Mouse (Mus musculus) intestine, embryonic 16.5 days (tissue): ENCODE data around the gene Nt5dc2. TPM values are rescaled to one million over a fixed set of nuclear protein-coding genes. Genes with fewer than 3 reads are reported as not detected.
A peak's percentile ranks its signal among the peaks of the same experiment; 100 is the strongest.

Experiments
- ATAC-seq: fragments of 200-750 bp; cut with Nextera tagmentation; 2 replicates; pipeline ENCODE4 v1.8.0; 2017; ENCODE audit warnings: moderate TSS enrichment, moderate library complexity
- H3K27ac ChIP-seq: fragments of 300-500 bp; sonication (generic); 2 replicates; pipeline ENCODE4 v1.5.1; 2014; ENCODE audit warnings: mild to moderate bottlenecking, low read length
- H3K27me3 ChIP-seq: fragments of 300-500 bp; sonication (generic); replicated peaks from 2 replicates; pipeline ENCODE4 v1.6.1; 2014; ENCODE audit warnings: low read length, control low read depth, mixed read lengths; ENCODE audit not compliant: control insufficient read depth, insufficient read depth
- H3K36me3 ChIP-seq: fragments of 300-500 bp; sonication (generic); 2 replicates; pipeline ENCODE4 v1.6.1; 2014; ENCODE audit warnings: low read length, control low read depth; ENCODE audit not compliant: control insufficient read depth, insufficient read depth
- H3K4me1 ChIP-seq: fragments of 300-500 bp; sonication (generic); 2 replicates; pipeline ENCODE4 v1.6.1; 2014; ENCODE audit warnings: low read length, control low read depth, mixed read lengths; ENCODE audit not compliant: control insufficient read depth, insufficient read depth
- H3K4me2 ChIP-seq: fragments of 300-500 bp; sonication (generic); 2 replicates; pipeline ENCODE4 v1.6.1; 2014; ENCODE audit warnings: low read depth, low read length, control low read depth
- H3K4me3 ChIP-seq: fragments of 300-500 bp; sonication (generic); 2 replicates; pipeline ENCODE4 v1.5.1; 2014; ENCODE audit warnings: mild to moderate bottlenecking, low read length
- H3K9ac ChIP-seq: fragments of 300-500 bp; sonication (generic); 2 replicates; pipeline ENCODE4 v1.6.1; 2014; ENCODE audit warnings: low read depth, low read length
- H3K9me3 ChIP-seq: fragments of 300-500 bp; sonication (generic); 2 replicates; pipeline ENCODE4 v1.6.1; 2016; ENCODE audit warnings: low read length, control low read depth; ENCODE audit not compliant: control insufficient read depth
- WGBS: fragments of 180-500 bp; shearing (Covaris S2); extraction: QIAGEN DNeasy Blood & Tissue Kit; methylation state at CpG from one replicate; pipeline ENCODE4 v1.1.7; 2014; 5-methylcytosine and 5-hydroxymethylcytosine counted together
- polyA plus RNA-seq: library from polyadenylated mRNA; unstranded; fragments of >200 nt; fragmentation: Nextera tagmentation; extraction: Ambion mirVana; gene quantifications from 2 replicates; pipeline ENCODE4 v1.2.1, GENCODE M21; 2015

Gene Nt5dc2
- polyA plus RNA-seq, 1 experiment from 2014 or later: 205 TPM

DNA sequence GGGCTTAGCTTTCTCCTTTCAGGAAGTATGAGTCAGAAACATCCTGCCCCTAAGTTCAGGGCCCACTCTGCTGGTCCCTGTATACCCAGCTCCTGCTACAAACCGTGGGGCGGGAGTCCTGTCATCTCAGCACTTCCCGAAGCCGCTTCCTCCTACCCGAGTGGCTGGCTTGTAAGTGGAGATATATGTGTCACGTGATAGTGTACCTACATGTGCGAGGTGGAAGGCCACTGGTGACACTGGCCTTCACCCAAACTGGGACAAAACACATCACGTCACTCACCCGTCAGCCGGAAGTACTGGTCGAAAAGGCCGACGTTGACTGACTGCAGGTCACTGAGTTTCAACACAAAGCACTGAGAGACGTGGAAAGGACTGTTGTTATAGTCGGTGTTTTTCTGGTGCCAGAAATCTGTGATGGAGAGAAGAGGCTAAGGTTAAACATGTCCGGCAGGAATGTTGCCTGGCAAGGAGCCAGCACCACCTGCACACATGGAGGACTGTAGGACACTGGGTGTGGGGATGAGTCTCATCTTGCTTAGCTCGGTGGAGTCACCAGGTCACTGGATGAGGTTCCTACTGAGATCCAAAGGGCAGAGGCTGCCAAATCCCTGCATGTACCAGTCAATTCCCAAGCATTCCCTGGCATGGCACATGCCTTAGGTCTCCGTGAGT is 42.1 kb downstream of the Nt5dc2 start:
- no peaks in the 10 kb centered on the region for H3K9me3 ChIP-seq
- 81% methylated on average over 18 of the region's 18 CpGs for WGBS
- no peak overlapping the region for H3K9ac ChIP-seq
- no peak overlapping the region for H3K27ac ChIP-seq
- peaks cover 45% of the 10 kb centered on the region for H3K36me3 ChIP-seq
- no peak overlapping the region for H3K4me2 ChIP-seq
- H3K4me1 ChIP-seq: peaks cover 3% of the 10 kb centered on the region; the same call in 1 of the 2 replicates
- H3K4me3 ChIP-seq: no peak overlapping the region
- no peaks in the 10 kb centered on the region for H3K27me3 ChIP-seq
- ATAC-seq: no peak

DNA sequence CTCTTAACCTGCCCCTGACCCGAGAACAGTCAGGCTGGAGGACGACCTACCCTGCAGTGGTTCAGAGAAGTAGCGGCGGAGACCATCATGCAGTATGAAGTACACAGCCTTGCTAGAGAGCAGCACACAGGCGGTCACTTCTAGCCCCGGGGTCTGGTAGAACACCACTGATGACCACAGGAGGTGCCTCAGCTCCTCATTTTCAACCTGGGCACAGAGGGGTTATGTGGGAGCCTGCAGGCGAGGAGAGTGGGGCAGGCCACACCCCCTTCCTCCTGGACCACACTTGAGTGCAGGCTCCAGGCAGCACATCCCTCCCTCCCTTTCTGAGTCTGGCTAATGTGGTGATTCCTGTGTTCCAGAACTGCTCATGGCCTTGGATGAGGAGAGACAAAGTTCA is 42.7 kb downstream of the Nt5dc2 start:
- Histone ChIP-seq H3K27me3 (no peaks in the 10 kb centered on the region), H3K4me3 (no peak overlapping the region), H3K36me3 (peaks cover 45% of the 10 kb centered on the region), H3K4me1 (peaks cover 3% of the 10 kb centered on the region; the same call in 1 of the 2 replicates), H3K4me2 (no peak overlapping the region), H3K27ac (no peak overlapping the region), H3K9ac (no peak overlapping the region), H3K9me3 (no peaks in the 10 kb centered on the region)
- WGBS: 87% methylated on average over 7 of the region's 7 CpGs
- ATAC-seq: no peak

DNA sequence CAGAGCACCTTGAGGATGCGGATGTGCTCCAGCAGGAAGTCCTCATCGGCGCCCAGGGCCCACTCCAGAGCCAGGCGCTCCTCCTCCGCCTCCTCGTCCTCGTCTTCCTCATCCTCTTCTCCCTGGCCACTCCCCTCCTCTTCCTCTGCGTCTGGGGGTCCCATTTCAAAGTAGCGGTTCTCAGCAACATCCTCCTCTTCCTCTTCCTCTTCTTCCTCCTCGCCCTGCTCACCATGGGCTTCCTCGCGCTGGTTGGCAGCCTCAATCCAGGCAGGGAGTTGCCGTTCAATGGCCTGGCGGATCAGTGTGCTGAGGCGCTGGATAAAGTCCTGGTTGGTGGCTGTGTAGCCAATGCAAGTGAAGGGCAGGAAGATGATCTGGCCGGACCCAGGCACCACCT is 46.4 kb downstream of the Nt5dc2 start:
- Histone ChIP-seq H3K9ac (no peak overlapping the region), H3K27me3 (no peaks in the 10 kb centered on the region), H3K4me2 (no peak overlapping the region)

DNA sequence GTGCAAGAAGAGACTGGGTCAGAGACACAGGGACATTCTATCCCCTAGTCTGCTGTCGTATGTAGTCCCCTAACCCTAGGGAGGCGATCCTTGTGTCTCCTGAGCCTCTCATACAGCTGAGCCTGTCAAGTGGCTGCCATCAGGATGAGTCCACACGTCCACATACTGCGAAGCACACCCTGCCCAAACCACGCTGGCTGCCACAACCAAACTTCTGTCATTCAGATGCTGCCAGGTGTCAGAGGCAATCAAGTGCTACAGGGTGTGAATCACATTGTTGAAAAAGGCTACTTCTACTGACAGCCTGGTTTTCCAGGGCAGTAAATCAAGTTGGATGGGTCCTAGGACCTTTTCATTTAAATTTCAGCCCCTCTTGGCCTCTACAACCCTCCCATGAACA is 46.9 kb downstream of the Nt5dc2 start:
- 92% methylated on average over 5 of the region's 5 CpGs for WGBS
- Histone ChIP-seq H3K4me3 (no peak overlapping the region), H3K4me2 (no peak overlapping the region), H3K4me1 (peaks cover 3% of the 10 kb centered on the region; the same call in 1 of the 2 replicates), H3K36me3 (peaks cover 41% of the 10 kb centered on the region), H3K9ac (no peak overlapping the region), H3K27ac (no peak overlapping the region), H3K27me3 (no peaks in the 10 kb centered on the region), H3K9me3 (no peaks in the 10 kb centered on the region)
- no peak for ATAC-seq

More for the DNA sequence above, 46.4 kb downstream of the Nt5dc2 start:
- no peak for ATAC-seq
- Histone ChIP-seq H3K36me3 (peaks cover 40% of the 10 kb centered on the region), H3K9me3 (no peaks in the 10 kb centered on the region), H3K4me3 (no peak overlapping the region), H3K4me1 (peaks cover 3% of the 10 kb centered on the region; the same call in 1 of the 2 replicates), H3K27ac (no peak overlapping the region)
- 93% methylated on average over 16 of the region's 16 CpGs for WGBS

DNA sequence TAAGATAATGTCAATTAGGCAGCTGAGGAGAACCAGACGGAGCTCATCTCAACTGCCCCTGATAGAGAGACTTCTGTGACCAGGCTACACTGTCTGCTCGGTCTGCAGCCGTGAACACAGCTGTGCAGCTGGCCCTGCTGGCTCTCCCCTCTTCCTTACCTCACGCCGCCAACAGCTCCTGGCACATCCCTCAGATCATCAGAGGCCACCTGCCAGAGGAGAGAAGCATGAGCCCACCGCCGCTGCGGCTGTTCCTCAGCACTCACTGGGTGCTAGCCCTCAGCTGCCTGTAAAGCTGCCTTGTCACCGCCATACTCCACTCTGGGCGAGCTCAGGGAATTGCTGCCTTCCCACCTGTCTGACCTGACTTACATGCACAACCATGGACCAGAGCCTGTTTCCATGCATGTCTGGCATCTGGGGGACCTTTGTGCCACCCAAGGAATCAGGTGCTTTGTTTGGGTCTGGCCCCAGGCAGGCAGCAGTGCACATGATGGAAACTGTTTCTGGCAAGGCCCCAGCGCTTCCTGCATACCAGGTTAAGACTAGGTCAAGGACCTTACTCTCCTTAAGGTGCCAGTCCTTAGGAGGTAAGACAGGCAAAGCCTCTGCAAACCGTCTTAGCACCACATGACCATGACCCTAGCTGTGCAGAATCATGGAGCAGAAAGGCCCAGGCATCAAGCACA is 49.0 kb downstream of the Nt5dc2 start:
- Histone ChIP-seq H3K9me3 (no peaks in the 10 kb centered on the region), H3K4me2 (no peak overlapping the region), H3K36me3 (peaks cover 33% of the 10 kb centered on the region), H3K27ac (no peak overlapping the region), H3K9ac (no peak overlapping the region), H3K4me1 (peaks cover 3% of the 10 kb centered on the region; the same call in 1 of the 2 replicates), H3K27me3 (no peaks in the 10 kb centered on the region), H3K4me3 (no peak overlapping the region)
- WGBS: 90% methylated on average over 12 of the region's 12 CpGs
- ATAC-seq: no peak

DNA sequence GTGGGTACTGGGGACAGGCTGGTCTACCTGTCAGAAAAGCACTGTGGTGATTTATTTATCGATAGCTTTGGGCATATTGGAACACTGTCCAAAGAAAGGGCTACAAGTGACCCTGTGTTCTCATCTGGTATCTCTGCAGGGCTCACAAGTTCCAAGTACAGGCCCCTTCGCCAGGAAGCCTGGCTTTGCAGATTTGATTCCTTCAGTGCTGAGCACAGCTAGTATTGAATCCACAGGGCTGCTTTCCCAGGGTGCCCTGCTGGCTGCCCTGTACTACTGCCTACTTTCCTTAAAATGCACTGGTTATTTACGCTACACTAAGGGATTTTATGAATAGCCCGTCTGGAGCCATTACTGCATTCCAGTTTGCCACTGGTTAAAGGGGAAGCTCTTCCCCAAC is 50.7 kb downstream of the Nt5dc2 start:
- Histone ChIP-seq H3K4me1 (peaks cover 3% of the 10 kb centered on the region; the same call in 1 of the 2 replicates), H3K4me3 (no peak overlapping the region), H3K27me3 (no peaks in the 10 kb centered on the region), H3K4me2 (no peak overlapping the region), H3K9me3 (no peaks in the 10 kb centered on the region), H3K9ac (no peak overlapping the region), H3K36me3 (peaks cover 33% of the 10 kb centered on the region), H3K27ac (no peak overlapping the region)
- WGBS: 87% methylated on average over 4 of the region's 4 CpGs
- no peak for ATAC-seq

DNA sequence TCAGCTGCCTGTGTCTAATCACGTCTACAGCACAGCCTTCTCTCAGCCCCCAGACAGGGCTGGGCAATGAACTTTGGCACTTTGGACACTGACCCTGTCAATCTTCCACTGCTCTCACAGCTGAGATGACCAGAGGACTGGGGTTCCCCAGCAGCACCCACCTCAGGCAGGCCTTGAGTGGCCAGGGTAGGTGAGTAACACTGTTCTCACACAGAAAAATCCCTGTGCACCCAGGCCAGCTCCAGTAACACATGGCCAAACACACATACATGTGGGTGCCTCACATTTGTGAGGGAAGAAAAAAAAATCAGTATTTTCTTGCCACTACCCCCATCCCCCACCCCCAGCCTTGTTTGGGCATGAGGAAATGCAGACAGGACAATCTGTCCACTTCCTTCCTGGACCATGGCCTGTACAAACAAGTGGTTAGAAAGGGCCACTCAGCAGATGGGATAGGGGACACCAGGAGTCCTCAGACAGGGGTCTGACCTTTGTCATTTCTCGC is 52.0 kb downstream of the Nt5dc2 start:
- Histone ChIP-seq H3K4me1 (peaks cover 3% of the 10 kb centered on the region; the same call in 1 of the 2 replicates), H3K27ac (peak overlapping the region; percentile 53; the same call in 1 of the 2 replicates), H3K4me3 (no peak overlapping the region), H3K9ac (no peak overlapping the region), H3K4me2 (no peak overlapping the region), H3K27me3 (no peaks in the 10 kb centered on the region), H3K36me3 (peaks cover 35% of the 10 kb centered on the region), H3K9me3 (no peaks in the 10 kb centered on the region)
- WGBS: 54% methylated on average over 2 of the region's 2 CpGs
- peak; percentile 59 for ATAC-seq

DNA sequence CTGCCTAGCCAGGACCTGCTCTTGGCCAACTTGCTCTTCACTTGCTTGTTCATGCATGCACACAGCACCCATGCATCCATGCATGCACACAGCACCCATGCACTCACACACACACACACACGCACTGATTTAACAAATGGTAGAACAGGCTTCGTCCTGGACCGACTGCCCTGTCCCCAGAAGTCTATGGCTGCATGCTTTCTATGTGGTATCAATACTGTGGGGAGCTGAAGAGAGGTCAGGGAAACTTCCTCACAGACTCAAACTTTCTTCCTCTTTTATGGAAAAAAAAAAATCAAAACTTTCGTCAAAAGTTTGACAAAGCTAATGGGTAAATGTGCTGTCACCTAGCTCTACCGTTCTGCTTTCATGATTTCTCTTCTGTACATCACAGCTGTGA is 52.7 kb downstream of the Nt5dc2 start:
- Histone ChIP-seq H3K9me3 (no peaks in the 10 kb centered on the region), H3K27me3 (no peaks in the 10 kb centered on the region), H3K4me1 (peaks cover 3% of the 10 kb centered on the region; the same call in 1 of the 2 replicates), H3K36me3 (peaks cover 36% of the 10 kb centered on the region), H3K27ac (peak overlapping the region; percentile 50; the same call in 1 of the 2 replicates), H3K4me3 (no peak overlapping the region), H3K9ac (no peak overlapping the region), H3K4me2 (no peak overlapping the region)
- 87% methylated on average over 5 of the region's 5 CpGs for WGBS
- no peak for ATAC-seq

DNA sequence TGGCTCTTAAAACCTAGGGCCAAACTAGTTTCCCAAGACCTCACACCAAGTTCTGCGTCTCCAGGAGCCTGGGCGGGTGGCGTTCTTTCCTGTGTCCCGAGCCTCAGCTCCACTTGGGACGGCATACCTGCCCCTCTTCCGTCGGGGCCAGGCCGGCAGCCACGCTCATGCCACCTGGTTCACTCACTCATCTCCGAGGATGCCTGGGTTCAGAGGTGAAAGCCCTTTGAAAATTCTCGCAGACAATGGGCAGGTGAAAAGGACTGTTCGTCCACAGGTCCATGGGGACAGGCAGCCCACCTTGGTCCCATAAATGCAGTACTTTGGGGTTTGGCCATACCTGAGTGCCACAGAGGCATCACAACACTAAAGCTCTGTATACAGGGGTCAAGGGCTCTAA is 53.3 kb downstream of the Nt5dc2 start:
- Histone ChIP-seq H3K4me2 (no peak overlapping the region), H3K27ac (no peak overlapping the region), H3K9ac (no peak overlapping the region), H3K9me3 (no peaks in the 10 kb centered on the region), H3K27me3 (no peaks in the 10 kb centered on the region), H3K4me1 (peaks cover 3% of the 10 kb centered on the region; the same call in 1 of the 2 replicates), H3K4me3 (no peak overlapping the region), H3K36me3 (peaks cover 36% of the 10 kb centered on the region)
- no peak for ATAC-seq
- WGBS: 93% methylated on average over 12 of the region's 12 CpGs
